In genomic region chr10:21937222-21937605, GRCm38 (mm10) we compare ENCODE assay signal across 9 mouse cellular contexts. TPM values are rescaled to one million over a fixed set of nuclear protein-coding genes. Genes with fewer than 3 reads are reported as not detected.
DNase-seq lines count a peak whose midpoint lies in the region; ATAC-seq and TF ChIP-seq lines count a peak whose summit lies in the region.
"Had no signal": no experiment of that assay in that cellular context is flagged by ENCODE, and none has a peak within 500 bp of the region (broad histone marks: within the 10 kb centered on the region; RNA-seq: fewer than 3 reads in every experiment).

No protein-coding gene starts in this region.

- TF ChIP-seq POLR2A in lung, adult 2 months (IDR thresholded peaks at IDR 0.05; ENCODE audit: borderline replicate concordance, extremely low read depth, low read depth, low read length): no peak
- TF ChIP-seq POLR2A in thymus, adult 2 months (IDR thresholded peaks at IDR 0.05; ENCODE audit: control insufficient read depth, extremely low read depth, insufficient read depth, low read length, poor library complexity): no peak

- ATAC-seq in lung, embryonic 15.5 days (ENCODE audit: borderline replicate concordance, extremely low read depth, low FRiP score, low TSS enrichment): peak; percentile 73; the same call in 1 of the 2 replicates
- ATAC-seq in hindbrain, embryonic 13.5 days (ENCODE audit: low FRiP score): no peak
- no peak for ATAC-seq in liver, embryonic 13.5 days (ENCODE audit: low read depth)

- no peak overlapping the region for H3K4me3 ChIP-seq in lung, embryonic 15.5 days
- no peak overlapping the region for H3K4me3 ChIP-seq in lung, adult 2 months (replicated peaks; ENCODE audit: extremely low read depth, low read depth, low read length)
- H3K4me3 ChIP-seq in hindbrain, embryonic 13.5 days: no peak overlapping the region
- H3K4me3 ChIP-seq in liver, embryonic 13.5 days (replicated peaks): no peak overlapping the region
- H3K4me3 ChIP-seq in thymus, adult 2 months (ENCODE audit: control insufficient read depth, insufficient read depth, low read length): no peak overlapping the region
- H3K4me3 ChIP-seq: myocyte had no signal

- H3K9me3 ChIP-seq in lung, embryonic 15.5 days: no peaks in the 10 kb centered on the region
- no peaks in the 10 kb centered on the region for H3K9me3 ChIP-seq in hindbrain, embryonic 13.5 days
- no peaks in the 10 kb centered on the region for H3K9me3 ChIP-seq in liver, embryonic 13.5 days (replicated peaks)

- TF ChIP-seq CTCF in lung, adult 2 months (IDR thresholded peaks at IDR 0.05; ENCODE audit: insufficient read depth, low read length): no peak
- no peak for TF ChIP-seq CTCF in thymus, adult 2 months (IDR thresholded peaks at IDR 0.05; ENCODE audit: borderline replicate concordance, control insufficient read depth, extremely low read depth, insufficient read depth, low read length, poor library complexity)

- peaks cover 14% of the 10 kb centered on the region for H3K4me1 ChIP-seq in lung, embryonic 15.5 days
- peaks cover 5% of the 10 kb centered on the region for H3K4me1 ChIP-seq in lung, adult 2 months (ENCODE audit: control insufficient read depth, insufficient read depth, low read length)
- peaks cover 8% of the 10 kb centered on the region for H3K4me1 ChIP-seq in hindbrain, embryonic 13.5 days (replicated peaks)
- peaks cover 13% of the 10 kb centered on the region for H3K4me1 ChIP-seq in liver, embryonic 13.5 days (replicated peaks)
- no peaks in the 10 kb centered on the region for H3K4me1 ChIP-seq in thymus, adult 2 months (replicated peaks; ENCODE audit: control insufficient read depth, insufficient read depth, low read length)

- WGBS in lung, embryonic 15.5 days: 18% methylated on average over 9 of the region's 9 CpGs
- 28% methylated on average over 9 of the region's 9 CpGs for WGBS in lung, adult 2 months
- WGBS in hindbrain, embryonic 13.5 days: 22% methylated on average over 9 of the region's 9 CpGs
- 24% methylated on average over 9 of the region's 9 CpGs for WGBS in liver, embryonic 13.5 days (ENCODE audit: insufficient replicate concordance)
- WGBS in thymus, adult 2 months: 68% methylated on average over 9 of the region's 9 CpGs

- no peak overlapping the region for H3K27ac ChIP-seq in lung, embryonic 15.5 days
- H3K27ac ChIP-seq in hindbrain, embryonic 13.5 days: 0 out of 2 replicates have a peak overlapping the region, but pooled peaks have one; percentile 48
- H3K27ac ChIP-seq in liver, embryonic 13.5 days: peak overlapping the region; percentile 6; the same call in 1 of the 2 replicates
- no peak overlapping the region for H3K27ac ChIP-seq in thymus, adult 2 months (ENCODE audit: control insufficient read depth, insufficient read depth, low read length)

- peak overlapping the region; percentile 33 for H3K4me2 ChIP-seq in lung, embryonic 15.5 days
- H3K4me2 ChIP-seq in hindbrain, embryonic 13.5 days: no peak overlapping the region
- 0 out of 2 replicates have a peak overlapping the region, but pooled peaks have one; percentile 0 for H3K4me2 ChIP-seq in liver, embryonic 13.5 days

- no peak for DNase-seq in lung, adult 2 months
- peak; percentile 51 for DNase-seq in embryo, embryonic 9.5 days (ENCODE audit: extremely low spot score)
- no peak for DNase-seq in liver, embryonic 13.5 days
- no peak for DNase-seq in thymus, adult 2 months
- no peak for DNase-seq in layer of hippocampus, postnatal 10 days (ENCODE audit: low spot score in 2 of 2)
- DNase-seq in right cerebral cortex, postnatal 4 days: no peak

- no peaks in the 10 kb centered on the region for H3K27me3 ChIP-seq in lung, embryonic 15.5 days
- H3K27me3 ChIP-seq in hindbrain, embryonic 13.5 days: no peaks in the 10 kb centered on the region
- no peaks in the 10 kb centered on the region for H3K27me3 ChIP-seq in liver, embryonic 13.5 days
- H3K27me3 ChIP-seq in thymus, adult 2 months (ENCODE audit: control insufficient read depth, insufficient read depth, low read length): no peaks in the 10 kb centered on the region

- H3K36me3 ChIP-seq in lung, embryonic 15.5 days: no peaks in the 10 kb centered on the region
- no peaks in the 10 kb centered on the region for H3K36me3 ChIP-seq in hindbrain, embryonic 13.5 days
- no peaks in the 10 kb centered on the region for H3K36me3 ChIP-seq in liver, embryonic 13.5 days
- H3K36me3 ChIP-seq in thymus, adult 2 months (ENCODE audit: control insufficient read depth, insufficient read depth, low read length): no peaks in the 10 kb centered on the region

- no peak overlapping the region for H3K9ac ChIP-seq in lung, embryonic 15.5 days
- H3K9ac ChIP-seq in hindbrain, embryonic 13.5 days: no peak overlapping the region
- no peak overlapping the region for H3K9ac ChIP-seq in liver, embryonic 13.5 days

RNA-seq across cellular contexts. Expression of gene Sgk1, which starts 55.2 kb away (rescaled TPM):
- polyA plus RNA-seq in lung, embryonic 15.5 days (2015; fragmentation: Nextera tagmentation; extraction: Ambion mirVana): 41.8 and 47.1 TPM in 2 replicates
- polyA plus RNA-seq in lung, adult 2 months (2012; rRNA removed): 51.7 and 80.5 TPM in 2 replicates
- polyA plus RNA-seq in hindbrain, embryonic 13.5 days (2015; fragmentation: Nextera tagmentation; extraction: Ambion mirVana): 37.0 and 40.0 TPM in 2 replicates
- polyA plus RNA-seq in liver, embryonic 13.5 days (2015; fragmentation: Nextera tagmentation; extraction: Ambion mirVana): 10.0 and 10.1 TPM in 2 replicates
- polyA plus RNA-seq in thymus, adult 2 months (2012; rRNA removed): 16.5 and 18.7 TPM in 2 replicates
- total RNA-seq in layer of hippocampus, postnatal 10 days (2021): 10 to 100 TPM; 64.4 to 65.5 TPM

Comparison
In these comparisons a context has a peak if more than half of its experiments do, and no peak if none do; other contexts are left out.
1. H3K27ac ChIP-seq: peak in hindbrain, embryonic 13.5 days (single experiment) and liver, embryonic 13.5 days (single experiment); none in lung, embryonic 15.5 days (single experiment) and thymus, adult 2 months (single experiment).